Mouse (Mus musculus) forelimb bud, embryonic 11.5 days (tissue): ENCODE results near the gene Gripap1.
"Not testable (repeated sequence)": the region's sequence is repeated elsewhere in the genome, so short reads cannot be mapped to it uniquely, and the experiment has no call there.

ENCODE experiments used
- DNase-seq: peaks from one replicate; pipeline ENCODE4 v3.0.0-alpha.2; 2012; ENCODE audit warnings: low read depth, low spot score

Gene Gripap1

GRCm38 (mm10) chrX:7789542-7790136, at the start of gene Gripap1:
TSS of gene Gripap1 (plus strand) at chrX:7789765.
- peak; percentile 78 for DNase-seq

- DNase-seq, result no peak
Observed at GRCm38 (mm10) chrX:7740082-7740819, 49.3 kb upstream of the Gripap1 start.

- DNase-seq, result no peak
Observed at GRCm38 (mm10) chrX:7741103-7741502, 48.5 kb upstream of the Gripap1 start.

GRCm38 (mm10) chrX:7743470-7743869, 46.1 kb upstream of the Gripap1 start:
- DNase-seq, result no peak

GRCm38 (mm10) chrX:7744940-7745339, 44.6 kb upstream of the Gripap1 start:
- no peak for DNase-seq

GRCm38 (mm10) chrX:7745429-7745828, 44.1 kb upstream of the Gripap1 start:
- DNase-seq, result no peak

GRCm38 (mm10) chrX:7750432-7751116, 39.0 kb upstream of the Gripap1 start, which contains the start of gene Ccdc120:
TSS of gene Ccdc120 (minus strand) at chrX:7750905.
- DNase-seq, result peak; percentile 80

GRCm38 (mm10) chrX:7753627-7754026, 35.9 kb upstream of the Gripap1 start:
- not testable (repeated sequence) for DNase-seq

- peak; percentile 91 for DNase-seq
Observed at GRCm38 (mm10) chrX:7762137-7762920, 27.2 kb upstream of the Gripap1 start, which contains the start of gene Tfe3. TSS of gene Tfe3 (plus strand) at chrX:7762560.

- no peak for DNase-seq
Observed at GRCm38 (mm10) chrX:7762921-7763197, 26.7 kb upstream of the Gripap1 start.

GRCm38 (mm10) chrX:7763631-7764393, 25.8 kb upstream of the Gripap1 start:
- no peak for DNase-seq

- no peak for DNase-seq
Observed at GRCm38 (mm10) chrX:7764657-7765280, 24.8 kb upstream of the Gripap1 start.

- no peak for DNase-seq
Observed at GRCm38 (mm10) chrX:7765281-7765670, 24.3 kb upstream of the Gripap1 start.

GRCm38 (mm10) chrX:7765764-7766163, 23.8 kb upstream of the Gripap1 start:
- DNase-seq, result no peak

GRCm38 (mm10) chrX:7769302-7770017, 20.1 kb upstream of the Gripap1 start:
- no peak for DNase-seq

- DNase-seq, result no peak
Observed at GRCm38 (mm10) chrX:7772766-7773165, 16.8 kb upstream of the Gripap1 start.

- DNase-seq, result no peak
Observed at GRCm38 (mm10) chrX:7775501-7776205, 13.9 kb upstream of the Gripap1 start.

GRCm38 (mm10) chrX:7776329-7777082, 13.1 kb upstream of the Gripap1 start:
- peak; percentile 46 for DNase-seq
